8 mouse cellular contexts compared by ENCODE assay signal in the genomic region with DNA sequence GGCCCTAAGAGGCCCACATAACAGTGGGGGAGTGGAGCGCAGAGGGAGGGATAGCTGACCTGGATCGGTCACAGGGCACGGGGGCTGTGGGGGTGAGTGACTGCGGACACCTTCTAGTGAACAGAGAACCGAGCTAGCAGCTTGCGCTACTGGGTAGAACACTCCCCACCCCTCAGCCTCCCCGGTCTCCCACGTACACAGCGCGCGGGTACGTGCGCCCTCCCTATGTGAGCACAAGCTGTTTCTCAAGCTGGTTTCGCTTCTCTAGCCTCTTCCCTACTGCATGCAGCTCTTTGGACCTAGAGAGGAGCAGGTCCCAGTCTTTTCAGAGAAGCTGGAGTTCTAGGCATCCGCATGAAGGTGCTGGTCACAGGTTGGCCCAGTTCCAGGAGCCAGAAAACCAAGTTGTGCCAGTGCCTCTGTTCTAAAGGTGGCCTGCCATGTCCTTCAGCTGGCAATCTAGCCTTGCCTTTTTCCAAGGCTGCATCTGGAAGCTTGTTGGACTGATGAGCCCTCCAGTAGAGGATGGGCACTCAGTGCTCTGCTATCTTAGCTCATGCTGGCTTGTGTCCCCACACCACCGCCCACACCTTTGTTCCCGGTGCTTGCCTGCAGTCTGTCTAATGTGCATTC. TPM values are rescaled to one million over a fixed set of nuclear protein-coding genes. Genes with fewer than 3 reads are reported as not detected.
DNase-seq lines count a peak whose midpoint lies in the region; ATAC-seq and TF ChIP-seq lines count a peak whose summit lies in the region.

No protein-coding gene starts in this region.

- peaks cover 4% of the 10 kb centered on the region; the same call in 1 of the 2 replicates for H3K4me1 ChIP-seq in forebrain, embryonic 11.5 days (replicated peaks; ENCODE audit: control insufficient read depth, insufficient read depth, low read length)
- peaks cover 69% of the 10 kb centered on the region for H3K4me1 ChIP-seq in liver, embryonic 13.5 days (replicated peaks)

- no peak for TF ChIP-seq CTCF in C2C12 (IDR thresholded peaks at IDR 0.05; ENCODE audit: control insufficient read depth, insufficient read depth, insufficient read length)

- peak; percentile 97 for DNase-seq in brain, adult 2 months (ENCODE audit: low read depth, low spot score)
- DNase-seq in forebrain, embryonic 11.5 days (ENCODE audit: low spot score), result peak; percentile 81
- DNase-seq in heart, postnatal 10 days, result peak; percentile 73 to 76
- DNase-seq in kidney, postnatal 36 days, result peak; percentile 67 to 73
- DNase-seq in liver, embryonic 13.5 days, result peak; percentile 55
- peak; percentile 74 for DNase-seq in neural tube, embryonic 10.5 days (ENCODE audit: extremely low spot score, low spot score)
- DNase-seq in telencephalon, adult 2 months (ENCODE audit: low read depth, low spot score), result peak; percentile 90

- H3K4me2 ChIP-seq in forebrain, embryonic 11.5 days (ENCODE audit: low read depth, low read length, severe bottlenecking), result peak overlapping the region; percentile 67
- H3K4me2 ChIP-seq in liver, embryonic 13.5 days, result peak overlapping the region; percentile 97

- H3K9ac ChIP-seq in forebrain, embryonic 11.5 days (ENCODE audit: low read length), result peak overlapping the region; percentile 99
- H3K9ac ChIP-seq in liver, embryonic 13.5 days, result peak overlapping the region; percentile 98

- H3K9me3 ChIP-seq in forebrain, embryonic 11.5 days (ENCODE audit: control insufficient read depth, low read length), result no peaks in the 10 kb centered on the region
- no peaks in the 10 kb centered on the region for H3K9me3 ChIP-seq in liver, embryonic 13.5 days (replicated peaks)

- WGBS in forebrain, embryonic 11.5 days, result 2% methylated on average over 17 of the region's 17 CpGs
- WGBS in liver, embryonic 13.5 days (ENCODE audit: insufficient replicate concordance), result 2% methylated on average over 17 of the region's 17 CpGs

- ATAC-seq in forebrain, embryonic 11.5 days (replicated peaks; ENCODE audit: low FRiP score), result peak; percentile 40
- ATAC-seq in liver, embryonic 13.5 days (ENCODE audit: low read depth), result peak; percentile 47

- peak overlapping the region; percentile 78 for H3ac ChIP-seq in C2C12 (ENCODE audit: control insufficient read depth, insufficient read length, low read depth)

- H3K4me3 ChIP-seq in C2C12 (ENCODE audit: insufficient read depth, poor library complexity, severe bottlenecking), result peak overlapping the region; percentile 95
- peak overlapping the region; percentile 100 for H3K4me3 ChIP-seq in forebrain, embryonic 11.5 days (ENCODE audit: low read depth, low read length)
- peak overlapping the region; percentile 96 for H3K4me3 ChIP-seq in liver, embryonic 13.5 days (replicated peaks)

- peaks cover 55% of the 10 kb centered on the region for H3K79me2 ChIP-seq in C2C12 (ENCODE audit: control insufficient read depth, insufficient read depth)

- no peaks in the 10 kb centered on the region for H3K27me3 ChIP-seq in C2C12 (ENCODE audit: control insufficient read depth, insufficient read depth, insufficient read length)
- no peaks in the 10 kb centered on the region for H3K27me3 ChIP-seq in forebrain, embryonic 11.5 days (ENCODE audit: control insufficient read depth, insufficient read depth, low read length)
- no peaks in the 10 kb centered on the region for H3K27me3 ChIP-seq in liver, embryonic 13.5 days

- peaks cover 32% of the 10 kb centered on the region for H3K36me3 ChIP-seq in C2C12 (ENCODE audit: control insufficient read depth, insufficient read depth)
- H3K36me3 ChIP-seq in forebrain, embryonic 11.5 days (ENCODE audit: control insufficient read depth, insufficient read depth, low read length), result peaks cover 20% of the 10 kb centered on the region
- peaks cover 29% of the 10 kb centered on the region for H3K36me3 ChIP-seq in liver, embryonic 13.5 days

- H3K27ac ChIP-seq in forebrain, embryonic 11.5 days (ENCODE audit: low read depth, low read length), result peak overlapping the region; percentile 95
- H3K27ac ChIP-seq in liver, embryonic 13.5 days, result peak overlapping the region; percentile 95

- intact Hi-C loops in heart, postnatal 10 days (cut with DNase I), result no loop called here

- H3K79me3 ChIP-seq in C2C12 (ENCODE audit: low read depth), result peaks cover 38% of the 10 kb centered on the region

TF ChIP-seq in C2C12, 6 proteins besides CTCF, POLR2A, EP300 and RAD21:
- TF ChIP-seq MYOD1 (IDR thresholded peaks at IDR 0.05; ENCODE audit: control insufficient read depth, insufficient read length, low read depth) (no peak), USF1 (IDR thresholded peaks at IDR 0.05; ENCODE audit: low read depth) (no peak), MAX (IDR thresholded peaks at IDR 0.05) (no peak), CEBPB (IDR thresholded peaks at IDR 0.05; ENCODE audit: low read depth) (no peak), FOSL1 (IDR thresholded peaks at IDR 0.05; ENCODE audit: insufficient read depth, low read length, poor library complexity, severe bottlenecking) (no peak), MYOG (IDR thresholded peaks at IDR 0.05; ENCODE audit: control insufficient read depth, extremely low read depth, insufficient read length) (no peak)
TF ChIP-seq in C2C12: peak in this region for 0.

RNA-seq across cellular contexts. Expression of a gene that starts 1.2 kb away (rescaled TPM):
- polyA plus RNA-seq in C2C12 (2012; fragmentation: generic; extraction: Trizol), result 2,021 TPM
- polyA plus RNA-seq in forebrain, embryonic 11.5 days (2014; fragmentation: Nextera tagmentation; extraction: Ambion mirVana), result 1,787 and 1,872 TPM in 2 replicates
- total RNA-seq in heart, postnatal 10 days (2021), result 1,000 to 10,000 TPM; 1,000 to 1,054 TPM
- 1,012 and 1,064 TPM in 2 replicates for polyA plus RNA-seq in liver, embryonic 13.5 days (2015; fragmentation: Nextera tagmentation; extraction: Ambion mirVana)

RNA-seq across cellular contexts. Expression of a gene that starts 10.6 kb away (rescaled TPM):
- 131 TPM for polyA plus RNA-seq in C2C12 (2012; fragmentation: generic; extraction: Trizol)
- 103 and 105 TPM in 2 replicates for polyA plus RNA-seq in forebrain, embryonic 11.5 days (2014; fragmentation: Nextera tagmentation; extraction: Ambion mirVana)
- 10 to 100 TPM; 34.5 to 36.8 TPM for total RNA-seq in heart, postnatal 10 days (2021)
- 58.0 and 58.6 TPM in 2 replicates for polyA plus RNA-seq in liver, embryonic 13.5 days (2015; fragmentation: Nextera tagmentation; extraction: Ambion mirVana)

RNA-seq across cellular contexts. Expression of a gene that starts 18.7 kb away (rescaled TPM):
- polyA plus RNA-seq in C2C12 (2012; fragmentation: generic; extraction: Trizol), result 5.3 TPM
- polyA plus RNA-seq in forebrain, embryonic 11.5 days (2014; fragmentation: Nextera tagmentation; extraction: Ambion mirVana), result 5.9 and 6.0 TPM in 2 replicates
- 1 to 10 TPM; 1.8 to 2.7 TPM for total RNA-seq in heart, postnatal 10 days (2021)
- polyA plus RNA-seq in liver, embryonic 13.5 days (2015; fragmentation: Nextera tagmentation; extraction: Ambion mirVana), result 1.4 and 1.6 TPM in 2 replicates

RNA-seq across cellular contexts. Expression of a gene that starts 24.8 kb away (rescaled TPM):
- 1.2 TPM for polyA plus RNA-seq in C2C12 (2012; fragmentation: generic; extraction: Trizol)
- polyA plus RNA-seq in forebrain, embryonic 11.5 days (2014; fragmentation: Nextera tagmentation; extraction: Ambion mirVana), result 8.2 and 9.1 TPM in 2 replicates
- under 1 TPM; 0.05 to 0.12 TPM for total RNA-seq in heart, postnatal 10 days (2021)
- polyA plus RNA-seq in liver, embryonic 13.5 days (2015; fragmentation: Nextera tagmentation; extraction: Ambion mirVana), result 0.14 and 0.17 TPM in 2 replicates

RNA-seq across cellular contexts. Expression of a gene that starts 25.2 kb away (rescaled TPM):
- polyA plus RNA-seq in C2C12 (2012; fragmentation: generic; extraction: Trizol), result 264 TPM
- polyA plus RNA-seq in forebrain, embryonic 11.5 days (2014; fragmentation: Nextera tagmentation; extraction: Ambion mirVana), result 56.7 TPM in 2 replicates
- 10 to 100 TPM; 88.3 to 99.0 TPM for total RNA-seq in heart, postnatal 10 days (2021)
- polyA plus RNA-seq in liver, embryonic 13.5 days (2015; fragmentation: Nextera tagmentation; extraction: Ambion mirVana), result 215 and 233 TPM in 2 replicates

Comparison
In these comparisons a context has a peak if more than half of its experiments do, and no peak if none do; other contexts are left out.
1. Peak in every context shown above with its lines: DNase-seq, ATAC-seq, H3K4me3 ChIP-seq and H3K27ac ChIP-seq.